Mouse (Mus musculus) midbrain, embryonic 10.5 days (tissue): ENCODE results near the gene Pspn. TPM values are rescaled to one million over a fixed set of nuclear protein-coding genes. Genes with fewer than 3 reads are reported as not detected.

ENCODE experiments used
- polyA plus RNA-seq: library from polyadenylated mRNA; unstranded; fragments of >200 nt; fragmentation: Nextera tagmentation; extraction: Ambion mirVana; gene quantifications from 2 replicates; pipeline ENCODE4 v1.2.1, GENCODE M21; 2016

The Pspn gene
- polyA plus RNA-seq, 1 experiment from 2014 or later = 0.94 TPM

Other genes with a start within 250 kb of the Pspn start
- 4.1 and 5.6 TPM in 2 replicates for gene Nrtn, start 242.5 kb downstream of the Pspn start, polyA plus RNA-seq
- 44.7 and 45.6 TPM in 2 replicates for gene Dus3l, start 235.3 kb downstream of the Pspn start, polyA plus RNA-seq
- 1.5 and 2.2 TPM in 2 replicates for gene Prr22, start 229.8 kb downstream of the Pspn start, polyA plus RNA-seq
- 9.8 TPM in 2 replicates for gene Rfx2, start 169.0 kb downstream of the Pspn start, polyA plus RNA-seq
- not detected in 2 replicates for gene Acsbg2, start 125.6 kb downstream of the Pspn start, polyA plus RNA-seq
- 0.48 and 0.66 TPM in 2 replicates for gene 1700061G19Rik, start 124.5 kb downstream of the Pspn start, polyA plus RNA-seq
- gene Mllt1, start 64.6 kb downstream of the Pspn start, polyA plus RNA-seq = 67.7 and 77.8 TPM in 2 replicates
- not detected in 2 replicates for gene Acer1, start 17.9 kb downstream of the Pspn start, polyA plus RNA-seq
- 173 and 174 TPM in 2 replicates for gene Clpp, start 9.7 kb downstream of the Pspn start, polyA plus RNA-seq
- gene Alkbh7, start 2.7 kb downstream of the Pspn start, polyA plus RNA-seq = 40.2 and 41.3 TPM in 2 replicates
- gene Gtf2f1, start 11.3 kb upstream of the Pspn start, polyA plus RNA-seq = 81.2 and 83.3 TPM in 2 replicates
- 0.39 and 0.52 TPM in 2 replicates for gene Gm17949, start 11.5 kb upstream of the Pspn start, polyA plus RNA-seq
- gene Khsrp, start 31.5 kb upstream of the Pspn start, polyA plus RNA-seq = 45.4 and 53.7 TPM in 2 replicates
- gene Slc25a41, start 41.6 kb upstream of the Pspn start, polyA plus RNA-seq = 0.10 TPM in 1 of 2 replicates, not detected in the other
- 1.2 and 1.5 TPM in 2 replicates for gene Crb3, start 59.1 kb upstream of the Pspn start, polyA plus RNA-seq
- 10.4 and 12.6 TPM in 2 replicates for gene Slc25a23, start 59.8 kb upstream of the Pspn start, polyA plus RNA-seq
- gene Dennd1c, start 78.5 kb upstream of the Pspn start, polyA plus RNA-seq = 1.5 and 2.3 TPM in 2 replicates
- 68.7 and 128 TPM in 2 replicates for gene Tubb4a, start 87.8 kb upstream of the Pspn start, polyA plus RNA-seq
- 11.7 and 12.3 TPM in 2 replicates for gene Tnfsf9, start 105.3 kb upstream of the Pspn start, polyA plus RNA-seq
- 0.27 TPM in 1 of 2 replicates, not detected in the other for gene Cd70, start 149.8 kb upstream of the Pspn start, polyA plus RNA-seq
- gene Tnfsf14, start 194.2 kb upstream of the Pspn start, polyA plus RNA-seq = 0.06 and 0.21 TPM in 2 replicates
- 0.07 TPM in 1 of 2 replicates, not detected in the other for gene C3, start 228.1 kb upstream of the Pspn start, polyA plus RNA-seq
- gene Gpr108, start 248.4 kb upstream of the Pspn start, polyA plus RNA-seq = 23.9 and 26.0 TPM in 2 replicates
- gene Trip10, start 249.4 kb upstream of the Pspn start, polyA plus RNA-seq = 34.0 and 42.1 TPM in 2 replicates